In the genomic region with DNA sequence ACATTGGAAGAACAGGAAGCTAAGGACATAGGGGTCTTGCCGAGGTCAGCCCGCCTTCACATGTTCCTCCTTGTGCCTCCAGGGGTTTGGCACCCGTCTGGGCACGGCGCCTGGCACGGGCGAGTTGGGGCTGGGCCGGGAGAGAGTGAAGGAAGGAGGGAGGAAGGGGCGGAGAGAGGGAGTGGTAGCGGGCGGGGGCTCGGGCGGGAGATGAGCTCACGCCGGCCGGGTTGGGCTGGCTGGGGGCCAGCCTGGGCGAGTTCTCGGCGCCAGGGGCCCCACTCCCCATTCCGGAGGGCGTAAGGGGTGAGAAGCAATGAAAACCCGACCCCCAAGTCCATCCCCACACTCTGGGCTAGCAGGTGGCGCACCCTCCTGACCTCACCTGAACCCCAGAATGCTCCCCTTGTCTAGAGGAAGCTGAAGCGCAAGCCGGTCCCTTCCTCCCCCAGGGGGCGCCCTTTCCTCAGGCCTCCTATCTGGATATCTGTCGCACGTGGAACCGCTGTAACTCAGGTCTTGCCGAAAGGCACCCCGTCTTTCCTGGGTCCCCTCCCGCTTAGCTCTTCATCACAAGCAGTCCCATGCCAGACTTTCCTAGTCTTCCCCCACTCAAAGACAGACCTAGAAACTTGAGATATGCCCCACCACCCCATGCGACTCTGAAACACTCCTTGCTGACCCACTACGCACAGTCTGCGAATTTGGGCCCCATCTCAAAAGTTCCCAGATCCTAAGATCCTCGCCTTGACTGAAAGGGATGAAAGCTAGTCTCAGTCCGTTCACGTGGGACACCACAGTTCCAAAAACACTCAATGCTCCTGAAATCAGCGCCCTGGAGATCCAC, we compare ENCODE assay signal across 8 mouse cellular contexts. TPM values are rescaled to one million over a fixed set of nuclear protein-coding genes. Genes with fewer than 3 reads are reported as not detected.
A peak's percentile ranks its signal among the peaks of the same experiment; 100 is the strongest.
DNase-seq lines count a peak whose midpoint lies in the region; ATAC-seq lines count a peak whose summit lies in the region.

No protein-coding gene starts in this region.

- H3K36me3 ChIP-seq in liver, embryonic 11.5 days (ENCODE audit: control insufficient read depth, insufficient read depth, low read length): no peaks in the 10 kb centered on the region
- no peaks in the 10 kb centered on the region for H3K36me3 ChIP-seq in splenic B cell, adult 2 months (ENCODE audit: control insufficient read depth, insufficient read depth, low read length, poor library complexity, severe bottlenecking)

- peaks cover 100% of the 10 kb centered on the region for H3K27me3 ChIP-seq in liver, embryonic 11.5 days (replicated peaks; ENCODE audit: control insufficient read depth, insufficient read depth, low read length)
- H3K27me3 ChIP-seq in splenic B cell, adult 2 months (ENCODE audit: control insufficient read depth, insufficient read depth, low read length, poor library complexity, severe bottlenecking): no peaks in the 10 kb centered on the region

- H3K27ac ChIP-seq in liver, embryonic 11.5 days (ENCODE audit: low read depth, low read length): no peak overlapping the region

- WGBS in liver, embryonic 11.5 days: 1% methylated on average over 36 of the region's 39 CpGs

- no peak overlapping the region for H3K9ac ChIP-seq in liver, embryonic 11.5 days (ENCODE audit: low read depth, low read length)

- ATAC-seq in liver, embryonic 11.5 days (replicated peaks; ENCODE audit: low FRiP score): no peak

- peak overlapping the region; percentile 50 for H3K4me3 ChIP-seq in liver, embryonic 11.5 days (ENCODE audit: low read depth, low read length)

- H3K9me3 ChIP-seq in liver, embryonic 11.5 days (ENCODE audit: control insufficient read depth, low read length): no peaks in the 10 kb centered on the region

- peak; percentile 89 for DNase-seq in 3134 (ENCODE audit: extremely low read depth, insufficient read length, low spot score)
- DNase-seq in adrenal gland, adult 18-20 months (ENCODE audit: low spot score in 2 of 2): peak; percentile 87 to 89
- DNase-seq in embryo, embryonic 9.5 days (ENCODE audit: extremely low spot score): peak; percentile 84
- peak; percentile 92 for DNase-seq in heart, adult 8-10 months (ENCODE audit: low spot score)
- peak; percentile 81 to 91 for DNase-seq in kidney, adult 8-10 months
- peak; percentile 75 for DNase-seq in liver, embryonic 11.5 days (ENCODE audit: low spot score)
- peak; percentile 92 for DNase-seq in naive thymus-derived CD4-positive, alpha-beta T cell, adult 2 months (ENCODE audit: low read depth)
- DNase-seq in splenic B cell, adult 2 months (ENCODE audit: low read depth, low spot score): peak; percentile 92

- peaks cover 31% of the 10 kb centered on the region for H3K4me1 ChIP-seq in liver, embryonic 11.5 days (replicated peaks; ENCODE audit: control insufficient read depth, insufficient read depth, low read length)

- peak overlapping the region; percentile 71 for H3K4me2 ChIP-seq in liver, embryonic 11.5 days

RNA-seq across cellular contexts. Expression of a gene that starts 4.9 kb away (rescaled TPM):
- 10 to 100 TPM; 88.5 to 90.6 TPM for total RNA-seq in adrenal gland, adult 18-20 months (2021)
- 100 to 1,000 TPM; 166 to 198 (median 187) TPM for total RNA-seq in heart, adult 8-10 months (2022)
- polyA plus RNA-seq in liver, embryonic 11.5 days (2014; fragmentation: Nextera tagmentation; extraction: Ambion mirVana): 7.1 and 10.2 TPM in 2 replicates

RNA-seq across cellular contexts. Expression of a gene that starts 23.2 kb away (rescaled TPM):
- total RNA-seq in adrenal gland, adult 18-20 months (2021): 10 to 100 TPM; 18.3 to 19.4 TPM
- 1 to 10 TPM; 4.8 to 8.0 (median 6.0) TPM for total RNA-seq in heart, adult 8-10 months (2022)
- polyA plus RNA-seq in liver, embryonic 11.5 days (2014; fragmentation: Nextera tagmentation; extraction: Ambion mirVana): 46.8 and 49.6 TPM in 2 replicates

RNA-seq across cellular contexts. Expression of a gene that starts 24.6 kb away (rescaled TPM):
- total RNA-seq in adrenal gland, adult 18-20 months (2021): 1 to 10 TPM in 1 of 2 experiments, not detected in 1; 1.7 TPM
- total RNA-seq in heart, adult 8-10 months (2022): not detected
- polyA plus RNA-seq in liver, embryonic 11.5 days (2014; fragmentation: Nextera tagmentation; extraction: Ambion mirVana): 0.43 and 1.2 TPM in 2 replicates
